Mouse (Mus musculus): ENCODE data around the gene Arpc5.

DNA sequence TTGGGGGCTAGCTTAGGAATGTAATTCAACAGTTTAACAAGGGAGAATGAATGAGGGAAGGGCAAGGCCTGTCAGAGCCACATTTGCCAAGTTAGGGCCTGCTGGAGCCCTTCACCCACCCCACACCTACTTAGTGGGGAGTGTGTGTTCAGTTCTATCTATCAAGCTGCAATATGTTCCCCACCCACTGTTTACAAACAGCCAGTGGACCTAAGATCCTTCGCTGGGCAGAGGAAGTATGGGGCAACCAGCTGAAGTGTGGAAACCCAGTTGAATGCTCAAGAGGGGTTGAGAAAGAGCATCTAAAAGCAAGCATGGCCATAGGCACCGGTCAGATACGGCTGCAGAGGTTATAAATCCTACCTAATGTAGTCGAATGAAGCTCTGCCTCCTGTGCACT lies 20.6 kb downstream of the Arpc5 start:
- TF ChIP-seq CTCF (IDR thresholded peaks at IDR 0.05; ENCODE audit: extremely low read depth, insufficient read depth, low read length) (no peak), POLR2A (IDR thresholded peaks at IDR 0.05; ENCODE audit: extremely low read depth, insufficient read depth, low read length) (no peak)
